Mouse (Mus musculus): Measurements from ENCODE around the gene Auts2.

GRCm38 (mm10) chr5:131729456-131729855 lies 813.7 kb downstream of the Auts2 start:
- TF ChIP-seq TAL1 (IDR thresholded peaks at IDR 0.05; ENCODE audit: low read length) = no peak
- no peak for TF ChIP-seq GATA1 (IDR thresholded peaks at IDR 0.05; ENCODE audit: low read length)
